Mouse (Mus musculus): ENCODE data around the gene Ropn1l.

Ropn1l gene

GRCm38 (mm10) chr15:31447121-31447520, 6.4 kb downstream of the Ropn1l start:
- DNase-seq (ENCODE audit: low read depth) = peak; percentile 81

GRCm38 (mm10) chr15:31442698-31443097, 10.8 kb downstream of the Ropn1l start:
- no peak for DNase-seq (ENCODE audit: low read depth)

- no peak for DNase-seq (ENCODE audit: low read depth)
Observed at GRCm38 (mm10) chr15:31441996-31442395, 11.5 kb downstream of the Ropn1l start.

GRCm38 (mm10) chr15:31436811-31437210, 16.7 kb downstream of the Ropn1l start:
- DNase-seq (ENCODE audit: low read depth) = no peak

GRCm38 (mm10) chr15:31436083-31436482, 17.5 kb downstream of the Ropn1l start:
- no peak for DNase-seq (ENCODE audit: low read depth)

- no peak for DNase-seq (ENCODE audit: low read depth)
Observed at GRCm38 (mm10) chr15:31433768-31434167, 19.8 kb downstream of the Ropn1l start.

- DNase-seq (ENCODE audit: low read depth) = no peak
Observed at GRCm38 (mm10) chr15:31431847-31432246, 21.7 kb downstream of the Ropn1l start.

- no peak for DNase-seq (ENCODE audit: low read depth)
Observed at GRCm38 (mm10) chr15:31430014-31430413, 23.5 kb downstream of the Ropn1l start.

GRCm38 (mm10) chr15:31429429-31429828, 24.1 kb downstream of the Ropn1l start:
- DNase-seq (ENCODE audit: low read depth) = no peak

- peak; percentile 84 for DNase-seq (ENCODE audit: low read depth)
Observed at GRCm38 (mm10) chr15:31428571-31428970, 25.0 kb downstream of the Ropn1l start.

- DNase-seq (ENCODE audit: low read depth) = no peak
Observed at GRCm38 (mm10) chr15:31427390-31427789, 26.1 kb downstream of the Ropn1l start.

- no peak for DNase-seq (ENCODE audit: low read depth)
Observed at GRCm38 (mm10) chr15:31426066-31426706, 27.4 kb downstream of the Ropn1l start.

GRCm38 (mm10) chr15:31422649-31423369, 30.7 kb downstream of the Ropn1l start:
- no peak for DNase-seq (ENCODE audit: low read depth)

- DNase-seq (ENCODE audit: low read depth) = no peak
Observed at GRCm38 (mm10) chr15:31419037-31419436, 34.5 kb downstream of the Ropn1l start.

GRCm38 (mm10) chr15:31418686-31419024, 34.9 kb downstream of the Ropn1l start:
- DNase-seq (ENCODE audit: low read depth) = no peak

GRCm38 (mm10) chr15:31417796-31418685, 35.5 kb downstream of the Ropn1l start:
- no peak for DNase-seq (ENCODE audit: low read depth)

GRCm38 (mm10) chr15:31417409-31417795, 36.1 kb downstream of the Ropn1l start:
- DNase-seq (ENCODE audit: low read depth) = no peak

GRCm38 (mm10) chr15:31415181-31415580, 38.4 kb downstream of the Ropn1l start:
- DNase-seq (ENCODE audit: low read depth) = no peak

- no peak for DNase-seq (ENCODE audit: low read depth)
Observed at GRCm38 (mm10) chr15:31414179-31414898, 39.2 kb downstream of the Ropn1l start.

- DNase-seq (ENCODE audit: low read depth) = no peak
Observed at GRCm38 (mm10) chr15:31413662-31414061, 39.9 kb downstream of the Ropn1l start.

- no peak for DNase-seq (ENCODE audit: low read depth)
Observed at GRCm38 (mm10) chr15:31412933-31413332, 40.6 kb downstream of the Ropn1l start.

GRCm38 (mm10) chr15:31412436-31412835, 41.1 kb downstream of the Ropn1l start:
- DNase-seq (ENCODE audit: low read depth) = no peak
